Mouse (Mus musculus) colon, adult 2 months (tissue): Measurements from ENCODE around the gene Mettl27. TPM values are rescaled to one million over a fixed set of nuclear protein-coding genes. Genes with fewer than 3 reads are reported as not detected.

Experiments used
- polyA plus RNA-seq: library from polyadenylated mRNA; depleted of rRNA; stranded (reverse); fragments of >200 nt; gene quantifications from 2 replicates; pipeline ENCODE4 v1.2.3, GENCODE M21; 2012; rRNA removed

Gene Mettl27
- 14.2 and 20.2 TPM in 2 replicates for polyA plus RNA-seq

DNA sequence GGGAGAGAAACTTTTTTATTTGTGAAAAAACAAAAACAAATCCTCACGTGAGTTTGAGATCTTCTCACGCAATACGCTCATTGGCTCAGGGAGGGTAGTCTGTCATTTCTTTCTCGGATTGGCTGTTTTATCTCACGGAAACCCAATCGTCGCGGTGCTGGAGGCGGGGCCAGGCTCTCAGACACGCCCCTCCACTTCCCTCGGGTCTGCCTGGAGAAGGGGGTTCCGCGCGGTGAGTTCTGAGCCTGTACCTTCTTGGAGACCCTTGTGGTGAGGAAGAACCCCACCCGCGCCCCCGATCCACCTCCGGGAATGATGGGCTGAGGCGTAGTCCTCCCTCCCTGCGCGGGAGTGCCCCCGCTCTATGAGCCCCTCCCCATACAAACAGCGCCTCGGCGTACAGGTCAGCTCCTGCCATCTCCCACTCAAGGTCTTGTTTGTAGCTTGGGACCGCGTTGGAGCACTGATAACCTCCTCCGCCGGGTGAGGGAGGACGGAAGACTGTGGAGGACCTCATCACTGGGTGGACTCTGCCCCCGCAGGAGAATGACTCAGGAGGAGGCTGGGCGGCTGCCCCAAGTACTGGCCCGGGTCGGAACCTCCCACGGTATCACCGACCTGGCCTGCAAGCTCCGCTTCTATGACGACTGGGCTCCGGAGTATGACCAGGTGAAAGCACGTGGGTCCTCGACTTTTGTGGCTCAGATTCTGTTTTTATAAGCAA lies at the start of gene Mettl27:
Mettl27 (plus strand) TSS at position 190 of the 724 bp plus-strand sequence.

GRCm38 (mm10) chr5:134906633-134907032 lies 25.5 kb upstream of the Mettl27 start, which contains the start of gene Tmem270:
TSS of gene Tmem270 (minus strand) at chr5:134906733.

DNA sequence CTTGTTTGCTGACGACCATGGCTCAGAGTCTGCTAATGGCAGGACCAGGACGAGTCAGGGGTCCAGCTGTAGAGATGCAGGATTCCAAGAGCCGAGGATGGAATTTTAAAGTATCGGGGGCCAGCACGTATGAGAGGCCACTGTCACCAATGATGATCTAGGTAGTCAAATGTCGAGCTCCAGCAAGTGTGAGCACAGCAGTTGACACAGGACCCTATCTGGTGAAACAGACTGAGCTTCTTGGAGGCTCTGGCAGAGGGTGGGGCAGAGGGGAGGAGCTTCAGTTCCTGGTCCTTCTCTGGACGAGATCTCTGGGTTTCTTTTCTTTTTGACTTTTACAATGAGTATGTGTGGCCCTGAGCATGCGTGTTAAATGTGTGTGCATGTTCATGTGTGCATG lies 16.9 kb upstream of the Mettl27 start, which contains the start of gene Cldn13:
Cldn13 (minus strand) TSS at position 216 of the 400 bp plus-strand sequence.

GRCm38 (mm10) chr5:134946857-134947255 lies 14.7 kb downstream of the Mettl27 start, which contains the start of gene Cldn4:
TSS of gene Cldn4 (minus strand) at chr5:134946934.

GRCm38 (mm10) chr5:134985633-134986297 lies 53.6 kb downstream of the Mettl27 start, which contains the start of gene Cldn3:
TSS of gene Cldn3 (plus strand) at chr5:134986214.

Other genes starting within 250 kb of the Mettl27 start
- 9.9 and 11.1 TPM in 2 replicates for gene Limk1, start 243.8 kb upstream of the Mettl27 start, polyA plus RNA-seq
- 71.0 and 93.8 TPM in 2 replicates for gene Eln, start 185.0 kb upstream of the Mettl27 start, polyA plus RNA-seq
- gene Tmem270, start 25.6 kb upstream of the Mettl27 start, polyA plus RNA-seq, result not detected in 2 replicates
- 0.17 TPM in 1 of 2 replicates, not detected in the other for gene Cldn13, start 16.8 kb upstream of the Mettl27 start, polyA plus RNA-seq
- 171 and 209 TPM in 2 replicates for gene Cldn4, start 14.6 kb downstream of the Mettl27 start, polyA plus RNA-seq
- 2,205 and 2,501 TPM in 2 replicates for gene Cldn3, start 53.8 kb downstream of the Mettl27 start, polyA plus RNA-seq
- gene Abhd11, start 76.8 kb downstream of the Mettl27 start, polyA plus RNA-seq, result 132 and 144 TPM in 2 replicates
- 8.4 and 9.9 TPM in 2 replicates for gene Stx1a, start 91.1 kb downstream of the Mettl27 start, polyA plus RNA-seq
- 46.0 and 58.3 TPM in 2 replicates for gene Dnajc30, start 131.8 kb downstream of the Mettl27 start, polyA plus RNA-seq
- gene Bud23, start 132.6 kb downstream of the Mettl27 start, polyA plus RNA-seq, result 54.6 and 73.2 TPM in 2 replicates
- gene Vps37d, start 145.9 kb downstream of the Mettl27 start, polyA plus RNA-seq, result 3.1 and 4.0 TPM in 2 replicates
- 43.4 and 51.1 TPM in 2 replicates for gene Mlxipl, start 157.5 kb downstream of the Mettl27 start, polyA plus RNA-seq
- gene Tbl2, start 217.3 kb downstream of the Mettl27 start, polyA plus RNA-seq, result 8.5 and 11.8 TPM in 2 replicates
- 27.8 and 32.4 TPM in 2 replicates for gene Bcl7b, start 235.9 kb downstream of the Mettl27 start, polyA plus RNA-seq